Mouse (Mus musculus): ENCODE data around the gene Mcts1. TPM values are rescaled to one million over a fixed set of nuclear protein-coding genes. Genes with fewer than 3 reads are reported as not detected.

Mcts1 gene
- total RNA-seq (2023), result 69.5 TPM

DNA sequence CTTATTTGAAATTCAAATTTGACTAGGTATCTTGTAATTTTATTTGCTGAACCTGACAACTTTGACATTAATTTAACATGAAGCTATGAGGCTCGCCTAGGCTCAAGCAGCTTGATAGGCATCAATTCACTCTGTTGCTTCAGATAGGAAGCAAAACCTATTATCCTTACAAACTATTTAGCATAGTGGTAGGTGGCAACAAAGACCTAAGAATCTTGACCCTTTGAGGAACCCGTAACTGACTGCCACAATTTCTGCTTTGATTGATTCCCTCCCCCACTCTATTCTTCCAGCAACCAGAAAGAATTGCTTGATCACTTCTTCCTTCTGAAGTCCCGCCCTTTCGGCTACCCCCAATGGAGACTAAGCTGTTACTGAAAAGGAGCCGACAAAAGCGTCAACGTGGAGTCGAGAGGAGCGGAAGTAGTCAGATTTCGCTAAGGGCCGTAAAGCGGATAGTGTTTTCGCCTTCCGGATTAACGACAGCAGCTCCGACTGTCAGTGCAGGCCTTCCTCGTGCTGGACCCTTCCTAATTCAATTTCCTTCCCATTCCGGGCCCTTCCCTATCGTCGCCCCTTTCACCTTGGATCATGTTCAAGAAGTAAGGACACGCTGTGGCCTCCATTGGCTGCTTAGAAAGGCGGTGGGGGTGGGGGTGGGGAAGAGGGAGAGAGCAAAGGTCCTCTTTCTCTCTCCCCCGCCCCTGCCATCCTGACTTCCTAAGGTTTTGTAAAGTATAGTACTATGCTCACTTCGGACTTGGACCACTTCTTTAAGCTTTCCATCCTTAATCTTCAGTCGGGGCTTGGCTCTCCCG lies at the start of gene Mcts1:
TSS of gene Mcts1 (plus strand) at position 402 of the 818 bp plus-strand sequence.

GRCm38 (mm10) chrX:38576078-38576477 lies 24.3 kb upstream of the Mcts1 start, which contains the start of gene Cul4b:
Cul4b (minus strand) TSS chrX:38576196.

GRCm38 (mm10) chrX:38634801-38635637 lies 34.6 kb downstream of the Mcts1 start, which contains the start of gene C1galt1c1:
C1galt1c1 (minus strand) TSS chrX:38635087.

Other genes with a start within 250 kb of the Mcts1 start
- 30.1 TPM for gene Lamp2, start 144.1 kb upstream of the Mcts1 start, total RNA-seq (2023)
- 35.9 TPM for gene Cul4b, start 24.4 kb upstream of the Mcts1 start, total RNA-seq (2023)
- 14.0 TPM for gene C1galt1c1, start 34.5 kb downstream of the Mcts1 start, total RNA-seq (2023)
- gene 6030498E09Rik, start 172.1 kb downstream of the Mcts1 start, total RNA-seq (2023), result not detected